Mouse (Mus musculus) liver, postnatal 0 days (tissue): ENCODE measurements around the gene Mpp5. TPM values are rescaled to one million over a fixed set of nuclear protein-coding genes. Genes with fewer than 3 reads are reported as not detected.

Experiments used
- ATAC-seq: fragments of 200-750 bp; cut with Nextera tagmentation; 2 replicates; pipeline ENCODE4 v1.8.0; 2017; ENCODE audit warnings: mild to moderate bottlenecking, moderate library complexity
- DNase-seq: peaks from one replicate; pipeline ENCODE4 v3.0.0-alpha.2; 2016
- H3K27ac ChIP-seq: fragments of 300-500 bp; sonication (generic); 2 replicates; pipeline ENCODE4 v1.5.1; 2014; ENCODE audit warnings: antibody characterized with exemption, moderate library complexity, mild to moderate bottlenecking, low read depth
- H3K27me3 ChIP-seq: fragments of 300-500 bp; sonication (generic); 2 replicates; pipeline ENCODE4 v1.6.1; 2014; ENCODE audit warnings: low read length, control low read depth, mixed read lengths; ENCODE audit not compliant: insufficient read depth
- H3K36me3 ChIP-seq: fragments of 300-500 bp; sonication (generic); replicated peaks from 2 replicates; pipeline ENCODE4 v1.6.1; 2014; ENCODE audit warnings: mild to moderate bottlenecking, control low read depth, low read length, moderate library complexity, mixed read lengths; ENCODE audit not compliant: insufficient read depth
- H3K4me1 ChIP-seq: fragments of 300-500 bp; sonication (generic); 2 replicates; pipeline ENCODE4 v1.6.1; 2014; ENCODE audit warnings: antibody characterized with exemption, mild to moderate bottlenecking, control low read depth; ENCODE audit not compliant: insufficient read depth
- H3K4me2 ChIP-seq: fragments of 300-500 bp; sonication (generic); 2 replicates; pipeline ENCODE4 v1.6.1; 2014; ENCODE audit warnings: low read depth, mild to moderate bottlenecking, low read length, moderate library complexity, mixed read lengths
- H3K4me3 ChIP-seq: fragments of 300-500 bp; sonication (generic); 2 replicates; pipeline ENCODE4 v1.5.1; 2014; ENCODE audit warnings: low read depth, low read length
- H3K9ac ChIP-seq: fragments of 300-500 bp; sonication (generic); replicated peaks from 2 replicates; pipeline ENCODE4 v1.6.1; 2014; ENCODE audit warnings: mild to moderate bottlenecking, moderate library complexity
- H3K9me3 ChIP-seq: fragments of 300-500 bp; sonication (generic); 2 replicates; pipeline ENCODE4 v1.6.1; 2016; ENCODE audit warnings: mild to moderate bottlenecking, control low read depth, low read length, mixed read lengths
- CTCF ChIP-seq: sonication (generic); IDR thresholded peaks from 2 replicates; pipeline ENCODE4 v1.5.1; 2016; ENCODE audit warnings: antibody characterized with exemption, low read depth
- EP300 ChIP-seq: IDR thresholded peaks from 2 replicates; pipeline ENCODE4 v1.6.1; 2016; ENCODE audit warnings: antibody characterized with exemption, low read depth, mild to moderate bottlenecking
- WGBS: fragments of 180-500 bp; shearing (Covaris S2); extraction: QIAGEN DNeasy Blood & Tissue Kit; methylation state at CpG from one replicate; pipeline ENCODE4 v1.1.7; 2014; ENCODE audit not compliant: insufficient replicate concordance; 5-methylcytosine and 5-hydroxymethylcytosine counted together
- polyA plus RNA-seq: library from polyadenylated mRNA; unstranded; fragments of >200 nt; fragmentation: Nextera tagmentation; extraction: Ambion mirVana; gene quantifications from 2 replicates; pipeline ENCODE4 v1.2.1, GENCODE M21; 2015

Mpp5 gene
- polyA plus RNA-seq, result 5.2 and 7.0 TPM in 2 replicates

DNA sequence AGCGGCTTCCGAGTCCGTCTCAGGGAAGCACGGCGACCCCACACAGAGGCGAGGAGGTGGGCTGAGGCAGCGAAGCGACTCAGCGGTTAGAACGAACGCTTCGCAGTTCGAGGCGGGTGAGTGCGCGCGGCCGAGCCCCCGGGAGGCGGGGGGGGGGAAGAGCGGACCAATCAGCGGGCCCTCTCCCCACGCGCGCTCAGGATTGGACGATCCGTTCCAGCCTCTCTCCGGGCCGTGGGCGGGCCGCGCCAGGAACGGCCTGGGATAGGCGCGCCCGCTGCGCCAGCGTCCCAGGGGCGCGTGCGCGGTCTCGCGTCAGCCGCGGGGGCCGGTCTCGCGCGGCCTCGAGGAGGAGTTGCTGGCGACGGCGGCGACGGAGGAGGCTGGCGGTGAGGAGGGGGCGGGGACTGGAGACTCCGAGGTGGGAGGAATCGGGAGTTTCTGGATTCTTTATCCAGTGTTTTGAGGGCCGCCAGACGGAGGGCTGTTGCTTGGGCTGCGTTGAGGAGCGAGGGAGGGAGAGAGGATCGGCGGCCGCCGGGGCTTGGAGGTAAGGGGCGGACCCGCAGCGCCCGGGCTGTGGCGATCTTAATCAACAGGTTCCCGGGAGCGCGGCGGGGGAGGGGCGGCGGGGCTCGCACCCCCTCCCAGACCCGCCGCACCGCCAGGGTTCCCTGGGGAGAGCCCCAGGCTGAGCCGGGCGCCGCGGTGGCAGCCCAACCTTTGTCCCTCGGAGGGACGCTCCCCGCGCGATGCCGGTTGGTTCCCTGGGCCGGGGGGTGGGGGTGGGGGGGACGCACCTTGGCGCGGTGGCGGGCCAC, at the start of gene Mpp5:
Gene Mpp5, plus strand, starts transcription at position 351 of the 821 bp plus-strand sequence.
- peak within 1 kb of the TSS; percentile 87 for H3K27ac ChIP-seq
- peak within 1 kb of the TSS; percentile 92 for H3K4me3 ChIP-seq
- H3K4me2 ChIP-seq, result peak within 1 kb of the TSS; percentile 96
- DNase-seq, result peak; percentile 97
- TF ChIP-seq EP300, result no peak
- no peak for TF ChIP-seq CTCF
- H3K27me3 ChIP-seq, result no peaks in the 10 kb centered on the region
- ATAC-seq, result peak; percentile 99
- WGBS, result under 1% methylated on average over 72 of the region's 98 CpGs
- H3K4me1 ChIP-seq, result peaks cover 7% of the 10 kb centered on the region; the same call in 1 of the 2 replicates
- H3K9ac ChIP-seq, result peak within 1 kb of the TSS; percentile 92
- no peaks in the 10 kb centered on the region for H3K36me3 ChIP-seq
- no peaks in the 10 kb centered on the region for H3K9me3 ChIP-seq

- no peak overlapping the region for H3K4me3 ChIP-seq
- H3K4me1 ChIP-seq, result no peaks in the 10 kb centered on the region
- H3K9me3 ChIP-seq, result no peaks in the 10 kb centered on the region
- no peak overlapping the region for H3K9ac ChIP-seq
- H3K27ac ChIP-seq, result no peak overlapping the region
- DNase-seq, result no peak
- no peaks in the 10 kb centered on the region for H3K27me3 ChIP-seq
- TF ChIP-seq EP300 (no peak), CTCF (no peak)
- no peaks in the 10 kb centered on the region for H3K36me3 ChIP-seq
- H3K4me2 ChIP-seq, result no peak overlapping the region
- WGBS, result 59% methylated on average over 2 of the region's 2 CpGs
- no peak for ATAC-seq
Observed at GRCm38 (mm10) chr12:78717783-78718182, 30.9 kb upstream of the Mpp5 start.

GRCm38 (mm10) chr12:78727723-78728122, 21.0 kb upstream of the Mpp5 start:
- Histone ChIP-seq H3K27me3 (no peaks in the 10 kb centered on the region), H3K4me1 (no peaks in the 10 kb centered on the region), H3K9ac (no peak overlapping the region), H3K36me3 (no peaks in the 10 kb centered on the region), H3K9me3 (no peaks in the 10 kb centered on the region), H3K27ac (no peak overlapping the region), H3K4me2 (no peak overlapping the region), H3K4me3 (no peak overlapping the region)
- 63% methylated on average over 4 of the region's 4 CpGs for WGBS
- no peak for ATAC-seq
- DNase-seq, result no peak
- TF ChIP-seq CTCF, result no peak
- no peak for TF ChIP-seq EP300

- H3K4me3 ChIP-seq, result no peak overlapping the region
- H3K27ac ChIP-seq, result no peak overlapping the region
- WGBS, result 53% methylated on average over 2 of the region's 2 CpGs
- no peaks in the 10 kb centered on the region for H3K27me3 ChIP-seq
- ATAC-seq (no peak), DNase-seq (no peak)
- H3K36me3 ChIP-seq, result no peaks in the 10 kb centered on the region
- no peak overlapping the region for H3K4me2 ChIP-seq
- H3K4me1 ChIP-seq, result no peaks in the 10 kb centered on the region
- no peak overlapping the region for H3K9ac ChIP-seq
- TF ChIP-seq CTCF (no peak), EP300 (no peak)
- no peaks in the 10 kb centered on the region for H3K9me3 ChIP-seq
Observed at GRCm38 (mm10) chr12:78739633-78740032, 9.1 kb upstream of the Mpp5 start.

DNA sequence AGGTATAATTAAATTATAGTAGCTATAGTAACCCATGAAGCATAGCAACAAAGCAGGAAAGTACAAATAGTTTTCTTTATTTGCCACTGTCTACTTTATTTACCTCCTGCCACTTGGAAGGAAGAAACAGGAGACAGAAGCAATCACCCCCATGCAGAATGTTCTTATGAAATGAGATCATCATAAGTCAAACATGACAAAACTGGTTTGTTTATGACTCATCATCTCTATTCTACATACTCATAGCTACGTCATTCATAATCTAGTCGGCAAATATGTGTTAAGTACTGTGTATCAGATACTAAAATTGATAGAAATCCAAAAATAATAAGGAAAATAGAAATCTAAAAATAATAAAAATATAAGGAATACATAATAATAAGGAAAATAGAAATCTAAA, 8.4 kb upstream of the Mpp5 start:
- TF ChIP-seq CTCF, result no peak
- H3K4me3 ChIP-seq, result no peak overlapping the region
- no peaks in the 10 kb centered on the region for H3K4me1 ChIP-seq
- no peaks in the 10 kb centered on the region for H3K36me3 ChIP-seq
- H3K27me3 ChIP-seq, result no peaks in the 10 kb centered on the region
- no peak overlapping the region for H3K27ac ChIP-seq
- WGBS, result 80% methylated on average over 2 of the region's 2 CpGs
- no peak overlapping the region for H3K9ac ChIP-seq
- no peaks in the 10 kb centered on the region for H3K9me3 ChIP-seq
- no peak overlapping the region for H3K4me2 ChIP-seq
- no peak for ATAC-seq
- no peak for DNase-seq

GRCm38 (mm10) chr12:78746226-78746625, 2.5 kb upstream of the Mpp5 start:
- no peaks in the 10 kb centered on the region for H3K36me3 ChIP-seq
- H3K4me2 ChIP-seq, result no peak overlapping the region
- H3K9me3 ChIP-seq, result no peaks in the 10 kb centered on the region
- 63% methylated on average over 6 of the region's 6 CpGs for WGBS
- no peak for DNase-seq
- no peak for ATAC-seq
- peaks cover 7% of the 10 kb centered on the region; the same call in 1 of the 2 replicates for H3K4me1 ChIP-seq
- no peaks in the 10 kb centered on the region for H3K27me3 ChIP-seq
- TF ChIP-seq CTCF (no peak), EP300 (no peak)
- no peak overlapping the region for H3K4me3 ChIP-seq
- no peak overlapping the region for H3K27ac ChIP-seq
- no peak overlapping the region for H3K9ac ChIP-seq
